Mouse (Mus musculus): Measurements from ENCODE around the gene Pidd1. TPM values are rescaled to one million over a fixed set of nuclear protein-coding genes. Genes with fewer than 3 reads are reported as not detected.

Pidd1 gene
- total RNA-seq, 1 experiment from 2014 or later = 3.0 TPM

GRCm38 (mm10) chr7:141435856-141436522 lies 7.8 kb downstream of the Pidd1 start:
- no peak for DNase-seq

DNA sequence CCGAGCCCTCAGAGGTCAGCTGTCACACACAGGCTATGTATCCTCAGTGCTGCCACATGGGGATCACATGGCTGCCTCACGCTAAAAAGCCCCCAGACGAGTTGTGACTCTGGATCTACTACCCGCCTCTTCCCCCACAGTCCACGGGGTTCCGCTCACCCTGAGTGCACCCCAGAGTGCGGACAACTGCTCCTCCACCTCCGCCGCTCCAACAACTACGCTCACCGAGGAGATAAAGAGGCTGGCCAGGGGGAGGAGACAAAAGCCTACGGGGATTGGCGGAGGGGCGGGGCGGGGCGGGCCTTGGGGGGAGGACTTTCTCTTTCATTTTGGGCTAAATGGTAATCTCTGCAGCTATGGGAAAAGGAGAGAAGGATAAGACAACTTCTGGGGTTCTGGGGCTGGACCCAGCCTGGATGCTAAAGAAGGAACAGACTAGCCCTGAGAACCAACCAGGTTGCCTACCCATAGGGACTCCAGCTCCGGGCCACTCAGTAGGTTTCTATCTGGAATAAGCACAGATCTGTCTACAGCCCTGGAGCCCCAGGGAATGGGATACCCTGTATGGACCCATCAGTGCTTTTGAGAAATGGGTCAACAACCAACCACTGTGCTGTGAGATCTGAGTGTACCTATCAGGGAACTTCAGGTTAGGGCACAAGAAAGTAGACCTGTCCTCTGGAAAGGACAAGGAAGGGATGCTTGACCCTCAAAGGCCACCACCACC lies 8.5 kb downstream of the Pidd1 start:
- DNase-seq = peak; percentile 72

DNA sequence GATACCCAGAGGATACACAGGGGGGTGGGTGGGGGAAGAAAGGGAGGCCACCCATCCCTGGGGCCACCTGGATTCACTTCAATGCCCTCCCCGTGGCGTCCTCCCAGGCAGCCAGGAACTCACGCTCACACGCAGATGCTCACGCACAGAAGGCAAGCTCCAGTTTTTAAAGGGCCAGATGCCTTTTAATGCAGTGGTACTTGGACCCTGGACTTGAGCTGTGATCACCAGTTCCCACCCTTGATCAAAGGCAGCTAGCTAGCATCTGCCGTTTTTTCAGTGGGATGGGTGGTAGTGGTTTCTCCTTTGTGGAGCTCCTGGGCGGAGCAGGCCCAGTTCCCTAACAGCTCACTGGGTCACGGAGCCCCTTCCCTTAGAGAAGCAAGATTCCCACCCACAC lies 9.4 kb downstream of the Pidd1 start:
- peak; percentile 55 for DNase-seq

- DNase-seq = no peak
Observed at GRCm38 (mm10) chr7:141433517-141434400, 10.1 kb downstream of the Pidd1 start.

DNA sequence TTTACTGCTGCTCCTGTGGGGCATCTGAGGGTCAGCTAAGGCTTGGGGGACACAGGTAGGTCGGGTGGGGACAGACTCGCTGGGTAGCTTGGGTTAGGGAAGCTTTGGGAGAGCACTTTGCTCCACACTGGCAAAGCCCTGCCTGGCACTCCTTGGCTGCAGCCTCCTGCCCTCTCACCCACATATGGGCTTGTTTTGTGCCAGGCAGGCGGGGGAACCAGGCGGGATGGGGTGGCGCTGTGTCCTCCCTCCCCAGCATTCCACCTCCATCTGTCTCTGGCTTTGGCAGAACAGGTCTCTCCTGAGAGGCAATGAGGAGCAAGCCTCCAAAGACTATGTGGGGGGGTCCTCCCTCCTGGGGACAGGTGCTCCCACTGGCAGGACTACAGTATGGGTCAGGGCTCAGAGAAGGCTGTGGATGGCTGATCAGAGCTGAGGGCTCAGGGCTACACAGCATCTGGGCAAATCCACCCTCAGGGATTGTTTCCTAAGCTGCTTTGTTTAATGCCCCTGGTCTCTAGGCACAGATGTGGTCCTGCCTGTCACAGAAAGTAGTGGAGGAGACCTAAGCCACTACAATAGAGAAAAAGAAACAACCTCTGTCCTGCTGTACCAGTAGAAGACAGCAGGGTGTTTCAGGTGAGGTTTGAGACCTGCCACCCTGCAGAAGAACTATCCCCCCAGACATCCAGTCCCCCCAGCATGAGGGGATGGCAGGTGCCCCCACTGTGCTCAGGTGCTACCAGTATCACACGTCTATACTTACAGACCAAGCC lies 10.9 kb downstream of the Pidd1 start:
- peak; percentile 78 for DNase-seq

DNA sequence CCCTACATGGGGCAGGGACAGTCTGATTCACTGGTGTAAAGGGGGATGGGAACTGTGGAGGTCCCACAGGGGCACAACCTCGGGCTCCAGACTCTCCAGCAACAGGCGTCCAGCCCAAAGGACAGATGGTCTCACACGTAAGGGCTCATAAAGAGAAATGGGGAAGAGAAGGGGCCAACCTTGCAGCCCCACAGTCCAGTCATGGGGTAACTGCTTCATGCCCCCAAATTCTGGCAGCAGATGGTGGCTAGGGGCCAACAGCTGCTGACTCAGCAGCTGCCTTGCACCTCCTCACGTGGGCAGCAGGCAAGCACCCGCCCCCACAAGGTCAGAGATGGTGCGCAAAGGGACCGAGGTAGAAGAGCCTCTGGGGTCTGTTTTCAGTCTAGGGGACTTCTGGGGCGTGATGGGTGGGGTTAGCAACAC lies 11.6 kb downstream of the Pidd1 start:
- peak; percentile 86 for DNase-seq

DNA sequence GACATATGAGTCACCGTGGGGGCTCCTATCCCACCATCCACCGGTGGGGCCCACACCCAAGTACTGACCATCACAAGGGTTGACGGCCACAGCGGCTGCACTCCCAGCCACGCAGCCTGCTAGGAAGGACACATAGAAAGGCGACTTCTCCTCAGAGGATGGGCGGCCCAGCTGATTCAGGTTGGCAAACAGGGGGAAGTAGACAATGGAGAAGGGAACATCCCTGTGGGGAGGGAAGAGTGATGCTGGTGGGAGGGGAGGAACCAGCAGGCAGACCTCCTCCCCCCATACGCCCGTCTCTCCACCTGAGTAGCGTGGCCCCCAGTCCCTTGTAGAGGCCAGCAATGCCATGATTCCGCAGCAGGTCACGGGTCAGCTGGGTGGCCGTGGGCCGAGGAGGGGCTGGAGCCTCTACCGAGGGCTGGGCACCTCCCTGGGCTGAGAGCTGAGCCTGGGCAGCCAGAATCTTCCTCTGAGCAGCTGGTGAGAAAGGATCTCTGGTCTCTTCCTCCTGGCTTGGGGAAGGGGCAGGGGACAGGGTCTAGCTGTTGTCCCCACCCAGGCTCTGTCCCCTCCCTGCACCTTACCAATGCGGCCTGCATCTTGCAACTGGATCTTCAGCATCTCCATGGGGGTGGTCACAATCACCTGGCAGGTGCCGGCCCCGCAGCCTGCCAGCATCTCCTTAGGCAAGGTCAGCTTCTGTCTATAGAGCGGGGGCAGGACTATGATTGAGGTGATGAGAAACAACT lies 12.2 kb downstream of the Pidd1 start:
- no peak for DNase-seq

- no peak for DNase-seq
Observed at GRCm38 (mm10) chr7:141430585-141431240, 13.1 kb downstream of the Pidd1 start.

DNA sequence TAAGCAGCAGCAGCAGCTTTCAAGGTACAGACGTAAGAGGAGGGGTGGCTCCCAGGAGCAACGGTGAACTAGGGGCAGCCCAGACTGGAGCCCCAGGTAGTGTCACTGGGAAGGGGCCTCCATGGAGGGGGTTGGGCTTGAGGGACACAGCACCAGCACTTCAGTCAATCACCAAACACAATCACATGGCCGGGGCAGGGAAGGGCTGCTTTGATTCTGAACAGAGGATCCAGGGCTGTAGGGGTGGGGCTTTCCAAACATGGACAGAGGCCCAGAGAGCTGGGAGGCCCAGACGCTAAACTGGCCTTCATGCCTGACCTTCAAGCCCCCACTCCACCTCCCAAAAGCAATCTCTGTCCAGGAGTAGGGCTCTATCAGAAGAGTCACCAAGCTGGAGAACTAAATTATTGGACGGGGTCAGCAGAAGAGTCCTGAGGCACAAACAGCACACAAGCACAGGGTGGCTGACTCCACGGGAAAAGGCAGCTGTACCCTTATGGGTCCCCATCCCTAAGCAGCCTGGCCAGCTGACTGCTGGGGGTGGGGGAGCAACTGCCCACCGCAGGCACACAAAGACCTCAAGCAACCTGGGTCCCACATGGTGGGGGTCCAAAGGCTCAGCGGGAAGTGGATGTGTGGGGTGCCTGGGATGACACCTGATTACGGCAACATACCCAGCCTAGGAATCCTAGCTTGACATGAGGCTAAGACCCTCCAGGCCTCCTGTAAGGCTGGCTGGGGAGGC lies 13.8 kb downstream of the Pidd1 start:
- no peak for DNase-seq

GRCm38 (mm10) chr7:141429310-141429709 lies 14.5 kb downstream of the Pidd1 start, which contains the start of gene Cend1:
Cend1 (minus strand) TSS chr7:141429491.
- DNase-seq = peak; percentile 45

DNA sequence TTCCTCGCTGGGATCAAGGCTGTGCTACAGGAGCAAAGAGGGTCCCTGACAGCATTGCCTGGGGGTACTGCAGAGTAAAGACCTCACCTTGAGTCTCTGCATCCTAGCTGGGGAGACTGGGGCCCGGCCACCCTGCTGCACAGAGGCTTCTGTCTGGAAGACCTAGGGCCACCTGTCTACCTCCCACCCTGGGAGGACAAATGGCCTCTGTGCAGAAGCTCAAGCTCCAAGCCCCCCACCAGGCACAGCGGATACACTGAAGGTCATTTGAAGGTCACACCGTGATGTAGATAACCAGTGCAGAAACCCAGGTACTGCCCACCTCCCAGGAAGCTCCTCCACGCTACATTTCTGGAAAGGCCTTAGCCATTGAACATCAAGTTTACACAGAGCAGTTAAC lies 15.1 kb downstream of the Pidd1 start:
- no peak for DNase-seq

DNA sequence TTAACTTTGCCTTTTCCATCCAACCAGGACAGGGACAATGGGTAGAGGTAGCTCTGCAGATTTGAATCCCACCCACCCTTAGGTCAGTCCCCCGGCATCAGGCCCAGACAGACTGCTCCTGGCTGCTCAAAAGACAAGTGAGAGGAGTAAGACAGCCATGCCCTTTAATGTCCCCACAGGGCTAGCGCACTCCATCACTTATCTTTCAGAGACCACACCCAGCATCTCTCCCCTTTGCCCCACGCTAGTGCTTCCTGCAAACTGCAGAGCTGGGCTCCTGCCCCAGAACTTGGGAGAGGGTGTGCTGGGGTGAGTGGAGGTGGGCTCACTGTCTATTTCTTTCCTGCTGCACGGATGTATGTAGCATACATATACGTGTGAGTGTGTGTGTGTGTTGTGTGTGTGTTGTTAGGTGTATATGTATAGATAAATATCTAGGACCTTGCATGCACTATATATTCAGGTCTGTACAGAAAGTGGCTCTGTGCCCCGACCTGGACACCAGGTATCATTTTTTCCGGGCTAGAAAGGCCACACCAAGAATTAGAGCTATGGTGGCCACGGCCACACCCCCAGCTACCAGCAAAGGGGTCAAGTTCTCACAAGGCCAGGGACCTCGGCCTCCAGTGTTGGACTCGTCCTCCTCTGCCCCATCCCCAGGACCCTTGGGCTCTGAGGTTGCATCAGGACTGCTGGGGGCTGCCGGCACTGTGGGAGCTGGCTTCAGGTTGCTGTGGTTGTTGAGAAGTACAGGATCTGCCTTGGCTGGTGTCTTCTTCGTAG lies 16.7 kb downstream of the Pidd1 start:
- no peak for DNase-seq

DNA sequence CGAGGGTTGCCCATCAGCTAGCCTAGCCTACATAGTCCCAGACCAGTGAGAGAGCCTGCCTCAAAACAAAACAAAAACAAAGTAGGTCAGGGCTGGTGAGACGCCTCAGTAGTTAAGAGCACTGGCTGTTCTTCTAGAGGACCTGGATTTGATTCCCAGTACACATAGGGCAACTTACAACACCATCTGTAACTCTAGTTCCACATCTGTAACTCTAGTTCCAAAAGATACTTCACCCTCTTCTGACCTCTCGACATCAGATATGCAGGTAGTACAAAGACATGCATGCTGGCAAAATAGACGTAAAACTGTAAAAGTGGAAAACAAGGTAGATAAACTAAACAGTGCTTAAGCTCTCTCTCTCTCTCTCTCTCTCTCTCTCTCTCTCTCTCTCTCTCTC lies 20.0 kb downstream of the Pidd1 start:
- no peak for DNase-seq

DNA sequence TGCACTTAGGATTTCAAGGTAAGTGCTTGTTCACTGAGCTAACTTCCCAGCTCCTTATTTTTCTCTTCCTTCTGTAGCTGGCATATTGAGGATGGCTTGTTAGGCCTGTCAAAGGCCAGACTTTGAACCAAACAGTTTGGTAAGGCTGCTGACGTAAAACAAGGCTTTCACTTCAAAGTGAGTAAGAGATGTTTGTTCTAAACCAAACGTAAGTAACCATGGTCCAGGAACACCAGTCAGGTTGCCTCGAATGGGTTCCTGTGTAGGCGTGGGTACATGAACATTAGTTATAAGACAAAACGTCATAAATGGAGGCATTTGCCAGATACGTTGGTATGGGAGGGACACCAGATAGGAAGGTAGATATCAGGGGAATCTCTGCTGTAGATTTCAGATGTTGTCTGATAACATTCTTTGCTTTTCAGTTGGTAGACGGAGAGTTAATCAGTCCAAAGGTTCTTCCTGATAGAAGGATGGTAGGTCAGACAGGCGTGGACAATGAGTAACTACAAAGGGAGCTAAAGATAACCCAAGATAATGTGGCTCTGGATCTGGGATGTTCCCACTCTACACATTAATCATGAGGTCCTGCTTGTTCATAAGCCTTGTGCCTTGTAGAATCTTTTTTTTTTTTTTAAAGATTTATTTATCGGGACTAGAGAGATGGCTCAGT lies 23.7 kb downstream of the Pidd1 start:
- no peak for DNase-seq

DNA sequence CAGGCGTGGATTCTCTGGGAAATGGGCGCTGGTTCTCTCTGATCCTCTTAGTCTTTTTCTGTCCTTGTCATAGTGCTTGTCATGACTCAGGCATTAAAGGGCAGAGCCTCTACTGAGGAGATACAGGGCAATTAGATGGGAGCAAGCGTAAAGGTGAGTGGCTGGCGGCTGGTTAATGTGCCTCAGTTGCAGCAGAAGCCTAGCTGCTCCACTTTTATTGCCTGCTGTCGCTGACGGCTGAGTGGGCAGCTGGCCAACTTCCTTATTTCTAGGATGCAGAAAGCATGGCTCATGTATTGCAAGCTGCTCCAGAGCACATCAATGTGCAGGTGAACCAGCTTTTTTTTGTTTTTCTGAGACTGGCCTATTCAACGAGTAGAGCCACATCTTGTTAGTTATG lies 24.9 kb downstream of the Pidd1 start:
- no peak for DNase-seq

GRCm38 (mm10) chr7:141417731-141418681 lies 25.8 kb downstream of the Pidd1 start:
- DNase-seq = no peak

- no peak for DNase-seq
Observed at GRCm38 (mm10) chr7:141416144-141416841, 27.5 kb downstream of the Pidd1 start.
